Mouse (Mus musculus) ES-E14 (cell line): ENCODE measurements around the gene Mkrn1.

Source experiments
- CHD2 ChIP-seq: IDR thresholded peaks from 2 replicates; pipeline ENCODE4 v1.6.1; 2014; ENCODE audit warnings: mild to moderate bottlenecking, low read depth, low read length, inconsistent platforms
- HCFC1 ChIP-seq: IDR thresholded peaks from 2 replicates; pipeline ENCODE4 v1.6.1; 2012; ENCODE audit warnings: low read length, inconsistent platforms, borderline replicate concordance; ENCODE audit not compliant: insufficient read depth

GRCm38 (mm10) chr6:39423130-39423551, 2.9 kb upstream of the Mkrn1 start:
- TF ChIP-seq CHD2 (no peak), HCFC1 (no peak)
